Mouse (Mus musculus) cortical plate, adult 2 months (tissue): ENCODE data around the gene Sgsm1. TPM values are rescaled to one million over a fixed set of nuclear protein-coding genes. Genes with fewer than 3 reads are reported as not detected.

Experiments used
- H3K27ac ChIP-seq: fragments of 200-500 bp; 2 replicates; pipeline ENCODE4 v1.5.1; 2012; ENCODE audit warnings: low read length, control low read depth, inconsistent platforms; ENCODE audit not compliant: insufficient read depth
- H3K4me1 ChIP-seq: fragments of 200-500 bp; 2 replicates; pipeline ENCODE4 v1.6.1; 2011; ENCODE audit warnings: low read length; ENCODE audit not compliant: control insufficient read depth, insufficient read depth
- H3K4me3 ChIP-seq: fragments of 200-500 bp; 2 replicates; pipeline ENCODE4 v1.5.1; 2011; ENCODE audit warnings: mild to moderate bottlenecking, low read length, control low read depth; ENCODE audit not compliant: insufficient read depth
- CTCF ChIP-seq: fragments of 200-500 bp; IDR thresholded peaks from 2 replicates; pipeline ENCODE4 v1.5.1; 2011; ENCODE audit warnings: mild to moderate bottlenecking, control low read depth, low read length; ENCODE audit not compliant: insufficient read depth; ENCODE audit errors: extremely low read depth
- POLR2A ChIP-seq: fragments of 200-500 bp; IDR thresholded peaks from 2 replicates; pipeline ENCODE4 v1.6.1; 2011; ENCODE audit warnings: mild to moderate bottlenecking, low read length, control low read depth; ENCODE audit not compliant: insufficient read depth; ENCODE audit errors: extremely low read depth
- polyA plus RNA-seq: library from polyadenylated mRNA; depleted of rRNA; stranded (reverse); fragments of >200 nt; gene quantifications from 2 replicates; pipeline ENCODE4 v1.2.3, GENCODE M21; 2012; rRNA removed

Gene Sgsm1
- polyA plus RNA-seq, result 57.3 and 58.1 TPM in 2 replicates

- TF ChIP-seq POLR2A, result peak; percentile 67; the same call in 1 of the 2 replicates
- TF ChIP-seq CTCF, result peak; percentile 36
- H3K27ac ChIP-seq, result peak within 1 kb of the TSS; percentile 71
- H3K4me1 ChIP-seq, result peaks cover 14% of the 10 kb centered on the region; the same call in 1 of the 2 replicates
- peak within 1 kb of the TSS; percentile 95 for H3K4me3 ChIP-seq
Observed at GRCm38 (mm10) chr5:113310377-113311003, at the start of gene Sgsm1. Sgsm1 (minus strand) TSS chr5:113310786.

GRCm38 (mm10) chr5:113358833-113359232 is 48.2 kb upstream of the Sgsm1 start:
- no peak for TF ChIP-seq POLR2A
- TF ChIP-seq CTCF, result no peak
- Histone ChIP-seq H3K27ac (no peak overlapping the region), H3K4me3 (no peak overlapping the region), H3K4me1 (no peaks in the 10 kb centered on the region)

GRCm38 (mm10) chr5:113357656-113358055 is 47.1 kb upstream of the Sgsm1 start:
- Histone ChIP-seq H3K4me3 (no peak overlapping the region), H3K4me1 (no peaks in the 10 kb centered on the region), H3K27ac (no peak overlapping the region)
- TF ChIP-seq CTCF (no peak), POLR2A (no peak)

GRCm38 (mm10) chr5:113357186-113357585 is 46.6 kb upstream of the Sgsm1 start, which contains the start of gene Aym1:
Aym1 (plus strand) TSS chr5:113357294.
- TF ChIP-seq CTCF, result no peak
- TF ChIP-seq POLR2A, result no peak
- H3K27ac ChIP-seq, result no peak within 1 kb of the TSS
- H3K4me1 ChIP-seq, result no peaks in the 10 kb centered on the region
- no peak within 1 kb of the TSS for H3K4me3 ChIP-seq

- H3K4me3 ChIP-seq, result no peak overlapping the region
- no peak overlapping the region for H3K27ac ChIP-seq
- H3K4me1 ChIP-seq, result no peaks in the 10 kb centered on the region
- TF ChIP-seq POLR2A (peak; percentile 26; the same call in 1 of the 2 replicates), CTCF (no peak)
Observed at GRCm38 (mm10) chr5:113354311-113354710, 43.7 kb upstream of the Sgsm1 start.

- Histone ChIP-seq H3K4me3 (no peak overlapping the region), H3K27ac (no peak overlapping the region), H3K4me1 (no peaks in the 10 kb centered on the region)
- TF ChIP-seq POLR2A (no peak), CTCF (no peak)
Observed at GRCm38 (mm10) chr5:113352636-113353035, 42.0 kb upstream of the Sgsm1 start.

- Histone ChIP-seq H3K4me1 (no peaks in the 10 kb centered on the region), H3K4me3 (no peak overlapping the region), H3K27ac (no peak overlapping the region)
- TF ChIP-seq CTCF, result no peak
- no peak for TF ChIP-seq POLR2A
Observed at GRCm38 (mm10) chr5:113351768-113352167, 41.2 kb upstream of the Sgsm1 start.

- TF ChIP-seq POLR2A, result no peak
- no peak for TF ChIP-seq CTCF
- Histone ChIP-seq H3K27ac (no peak overlapping the region), H3K4me3 (no peak overlapping the region), H3K4me1 (no peaks in the 10 kb centered on the region)
Observed at GRCm38 (mm10) chr5:113349810-113350209, 39.2 kb upstream of the Sgsm1 start.

- H3K4me3 ChIP-seq, result no peak overlapping the region
- TF ChIP-seq POLR2A, result no peak
- no peak for TF ChIP-seq CTCF
- peaks cover 2% of the 10 kb centered on the region; the same call in 1 of the 2 replicates for H3K4me1 ChIP-seq
- 0 out of 2 replicates have a peak overlapping the region, but pooled peaks have one; percentile 54 for H3K27ac ChIP-seq
Observed at GRCm38 (mm10) chr5:113349226-113349625, 38.6 kb upstream of the Sgsm1 start.

- Histone ChIP-seq H3K4me3 (no peak overlapping the region), H3K27ac (0 out of 2 replicates have a peak overlapping the region, but pooled peaks have one; percentile 54), H3K4me1 (peaks cover 2% of the 10 kb centered on the region; the same call in 1 of the 2 replicates)
- TF ChIP-seq CTCF (no peak), POLR2A (no peak)
Observed at GRCm38 (mm10) chr5:113348597-113348996, 38.0 kb upstream of the Sgsm1 start.
